ENCODE assay signal across 8 mouse cellular contexts in genomic region chrX:75673920-75674665, GRCm38 (mm10).
DNase-seq lines count a peak whose midpoint lies in the region; ATAC-seq and TF ChIP-seq lines count a peak whose summit lies in the region.

No protein-coding gene starts in this region.

- H3K9ac ChIP-seq in hindbrain, embryonic 13.5 days: no peak overlapping the region

- no peak overlapping the region for H3K27ac ChIP-seq in hindbrain, embryonic 13.5 days

- peak; percentile 95 for DNase-seq in Patski (ENCODE audit: low read depth, low spot score)
- DNase-seq in cerebellum, postnatal 14 days: peak; percentile 94 to 95
- DNase-seq in frontal cortex, postnatal 14 days (ENCODE audit: low spot score in 2 of 2): peak; percentile 95 to 99
- DNase-seq in layer of hippocampus, postnatal 25 days (ENCODE audit: extremely low spot score in 1 of 2, low spot score in 1 of 2): peak; percentile 81 to 90
- DNase-seq in lung, postnatal 25 days (ENCODE audit: low spot score): peak; percentile 96
- peak; percentile 96 for DNase-seq in retina, embryonic 14.5 days (ENCODE audit: low spot score)
- peak; percentile 88 for DNase-seq in thymus, postnatal 4 days

- no peaks in the 10 kb centered on the region for H3K36me3 ChIP-seq in hindbrain, embryonic 13.5 days

- peak overlapping the region; percentile 37 for H3K4me2 ChIP-seq in hindbrain, embryonic 13.5 days

- H3K9me3 ChIP-seq in hindbrain, embryonic 13.5 days: no peaks in the 10 kb centered on the region

- TF ChIP-seq CTCF in Patski (IDR thresholded peaks at IDR 0.05): peak; percentile 91

- H3K4me3 ChIP-seq in hindbrain, embryonic 13.5 days: peak overlapping the region; percentile 31

- no peaks in the 10 kb centered on the region for H3K27me3 ChIP-seq in Patski
- no peaks in the 10 kb centered on the region for H3K27me3 ChIP-seq in hindbrain, embryonic 13.5 days

- ATAC-seq in Patski: peak; percentile 97
- peak; percentile 98 for ATAC-seq in hindbrain, embryonic 13.5 days (ENCODE audit: low FRiP score)

- POLR2A ChIA-PET in Patski (lab: Charles Lee): interaction anchor here (0.7 kb wide), 1 partner anchor 160 kb away, joined by 3 read pairs; no protein-coding TSS in a partner anchor

- CTCF ChIA-PET in Patski (lab: Charles Lee): interaction anchor here (0.7 kb wide), 1 partner anchor 51 kb away, joined by 3 read pairs; no protein-coding TSS in a partner anchor

- WGBS in hindbrain, embryonic 13.5 days: 14% methylated on average over 23 of the region's 23 CpGs

- no peaks in the 10 kb centered on the region for H3K4me1 ChIP-seq in hindbrain, embryonic 13.5 days (replicated peaks)

- in situ Hi-C loops in Patski (cut with MboI; ENCODE audit: low pct_unique_long_range_greater_than_20kb): no loop called here
